Mouse (Mus musculus): Measurements from ENCODE around the gene Purb.

The Purb gene

GRCm38 (mm10) chr11:6475867-6476484, at the start of gene Purb:
TSS of gene Purb (minus strand) at chr11:6475917.
- DNase-seq (ENCODE audit: low read depth): no peak

- DNase-seq (ENCODE audit: low read depth): no peak
Observed at GRCm38 (mm10) chr11:6525241-6525640, 49.5 kb upstream of the Purb start.

GRCm38 (mm10) chr11:6524880-6525238, 49.1 kb upstream of the Purb start:
- no peak for DNase-seq (ENCODE audit: low read depth)

GRCm38 (mm10) chr11:6524165-6524879, 48.6 kb upstream of the Purb start:
- DNase-seq (ENCODE audit: low read depth): no peak

GRCm38 (mm10) chr11:6523662-6524088, 48.0 kb upstream of the Purb start:
- no peak for DNase-seq (ENCODE audit: low read depth)

- no peak for DNase-seq (ENCODE audit: low read depth)
Observed at GRCm38 (mm10) chr11:6522782-6523525, 47.2 kb upstream of the Purb start.

- no peak for DNase-seq (ENCODE audit: low read depth)
Observed at GRCm38 (mm10) chr11:6520507-6521173, 44.9 kb upstream of the Purb start, which contains the start of gene Myo1g. TSS of gene Myo1g (minus strand) at chr11:6520965.

GRCm38 (mm10) chr11:6519491-6520033, 43.8 kb upstream of the Purb start:
- DNase-seq (ENCODE audit: low read depth): no peak

- no peak for DNase-seq (ENCODE audit: low read depth)
Observed at GRCm38 (mm10) chr11:6514837-6515236, 39.1 kb upstream of the Purb start.

GRCm38 (mm10) chr11:6508269-6508876, 32.7 kb upstream of the Purb start:
- DNase-seq (ENCODE audit: low read depth): no peak

- no peak for DNase-seq (ENCODE audit: low read depth)
Observed at GRCm38 (mm10) chr11:6506516-6506915, 30.8 kb upstream of the Purb start.

GRCm38 (mm10) chr11:6504689-6505088, 29.0 kb upstream of the Purb start:
- no peak for DNase-seq (ENCODE audit: low read depth)

- DNase-seq (ENCODE audit: low read depth): no peak
Observed at GRCm38 (mm10) chr11:6504226-6504625, 28.5 kb upstream of the Purb start.

- DNase-seq (ENCODE audit: low read depth): no peak
Observed at GRCm38 (mm10) chr11:6502506-6502905, 26.8 kb upstream of the Purb start.

GRCm38 (mm10) chr11:6497311-6497948, 21.7 kb upstream of the Purb start:
- DNase-seq (ENCODE audit: low read depth): no peak

GRCm38 (mm10) chr11:6489691-6490503, 14.2 kb upstream of the Purb start:
- no peak for DNase-seq (ENCODE audit: low read depth)

GRCm38 (mm10) chr11:6489257-6489656, 13.5 kb upstream of the Purb start:
- no peak for DNase-seq (ENCODE audit: low read depth)

GRCm38 (mm10) chr11:6488041-6488684, 12.4 kb upstream of the Purb start:
- no peak for DNase-seq (ENCODE audit: low read depth)

- no peak for DNase-seq (ENCODE audit: low read depth)
Observed at GRCm38 (mm10) chr11:6487496-6487895, 11.8 kb upstream of the Purb start.

- DNase-seq (ENCODE audit: low read depth): no peak
Observed at GRCm38 (mm10) chr11:6486916-6487315, 11.2 kb upstream of the Purb start.
